Mouse (Mus musculus): ENCODE measurements around the gene Xrcc5. TPM values are rescaled to one million over a fixed set of nuclear protein-coding genes. Genes with fewer than 3 reads are reported as not detected.

Gene Xrcc5
- polyA plus RNA-seq, 1 experiment from 2014 or later = 29.7 TPM

GRCm38 (mm10) chr1:72372913-72373312 is 65.7 kb downstream of the Xrcc5 start:
- 76% methylated on average over 3 of the region's 3 CpGs for WGBS
- H3K4me2 ChIP-seq (ENCODE audit: low read depth, low read length) = no peak overlapping the region
- no peaks in the 10 kb centered on the region for H3K27me3 ChIP-seq (ENCODE audit: control insufficient read depth, insufficient read depth, low read depth, low read length)
- 0 out of 2 replicates have a peak, but pooled peaks cover 3% of the 10 kb centered on the region for H3K36me3 ChIP-seq (ENCODE audit: control insufficient read depth, insufficient read depth, low read length)
- no peak overlapping the region for H3K4me3 ChIP-seq (ENCODE audit: low read length)
- no peak for ATAC-seq (ENCODE audit: low read depth)
- no peaks in the 10 kb centered on the region for H3K4me1 ChIP-seq (replicated peaks; ENCODE audit: control insufficient read depth, insufficient read depth, low read length)
- H3K9ac ChIP-seq (ENCODE audit: low read length) = no peak overlapping the region
- no peak overlapping the region for H3K27ac ChIP-seq (ENCODE audit: low read length)
- H3K9me3 ChIP-seq (ENCODE audit: control insufficient read depth, low read length) = no peaks in the 10 kb centered on the region

- H3K27ac ChIP-seq (ENCODE audit: low read length) = no peak overlapping the region
- ATAC-seq (ENCODE audit: low read depth) = no peak
- no peak overlapping the region for H3K9ac ChIP-seq (ENCODE audit: low read length)
- no peak overlapping the region for H3K4me3 ChIP-seq (ENCODE audit: low read length)
- 86% methylated on average over 6 of the region's 6 CpGs for WGBS
- H3K36me3 ChIP-seq (ENCODE audit: control insufficient read depth, insufficient read depth, low read length) = 0 out of 2 replicates have a peak, but pooled peaks cover 3% of the 10 kb centered on the region
- H3K27me3 ChIP-seq (ENCODE audit: control insufficient read depth, insufficient read depth, low read depth, low read length) = no peaks in the 10 kb centered on the region
- H3K9me3 ChIP-seq (ENCODE audit: control insufficient read depth, low read length) = no peaks in the 10 kb centered on the region
- H3K4me2 ChIP-seq (ENCODE audit: low read depth, low read length) = no peak overlapping the region
- no peaks in the 10 kb centered on the region for H3K4me1 ChIP-seq (replicated peaks; ENCODE audit: control insufficient read depth, insufficient read depth, low read length)
These were observed 66.4 kb downstream of the Xrcc5 start for GRCm38 (mm10) chr1:72373648-72374047.

- Histone ChIP-seq H3K27ac (ENCODE audit: low read length) (no peak overlapping the region), H3K4me2 (ENCODE audit: low read depth, low read length) (no peak overlapping the region), H3K9ac (ENCODE audit: low read length) (no peak overlapping the region), H3K4me1 (replicated peaks; ENCODE audit: control insufficient read depth, insufficient read depth, low read length) (no peaks in the 10 kb centered on the region), H3K27me3 (ENCODE audit: control insufficient read depth, insufficient read depth, low read depth, low read length) (no peaks in the 10 kb centered on the region), H3K36me3 (ENCODE audit: control insufficient read depth, insufficient read depth, low read length) (0 out of 2 replicates have a peak, but pooled peaks cover 3% of the 10 kb centered on the region), H3K4me3 (ENCODE audit: low read length) (no peak overlapping the region), H3K9me3 (ENCODE audit: control insufficient read depth, low read length) (no peaks in the 10 kb centered on the region)
- no peak for ATAC-seq (ENCODE audit: low read depth)
- WGBS = 86% methylated on average over 4 of the region's 4 CpGs
These were observed 66.8 kb downstream of the Xrcc5 start for GRCm38 (mm10) chr1:72374049-72374448.

GRCm38 (mm10) chr1:72378151-72378550 is 70.9 kb downstream of the Xrcc5 start:
- H3K9me3 ChIP-seq (ENCODE audit: control insufficient read depth, low read length) = no peaks in the 10 kb centered on the region
- no peak overlapping the region for H3K27ac ChIP-seq (ENCODE audit: low read length)
- WGBS = 53% methylated on average over 4 of the region's 4 CpGs
- H3K36me3 ChIP-seq (ENCODE audit: control insufficient read depth, insufficient read depth, low read length) = no peaks in the 10 kb centered on the region
- peak; percentile 51; the same call in 1 of the 2 replicates for ATAC-seq (ENCODE audit: low read depth)
- H3K27me3 ChIP-seq (ENCODE audit: control insufficient read depth, insufficient read depth, low read depth, low read length) = no peaks in the 10 kb centered on the region
- no peak overlapping the region for H3K9ac ChIP-seq (ENCODE audit: low read length)
- H3K4me1 ChIP-seq (replicated peaks; ENCODE audit: control insufficient read depth, insufficient read depth, low read length) = no peaks in the 10 kb centered on the region
- no peak overlapping the region for H3K4me2 ChIP-seq (ENCODE audit: low read depth, low read length)
- H3K4me3 ChIP-seq (ENCODE audit: low read length) = no peak overlapping the region

- Histone ChIP-seq H3K9ac (ENCODE audit: low read length) (no peak overlapping the region), H3K36me3 (ENCODE audit: control insufficient read depth, insufficient read depth, low read length) (no peaks in the 10 kb centered on the region), H3K9me3 (ENCODE audit: control insufficient read depth, low read length) (no peaks in the 10 kb centered on the region), H3K27me3 (ENCODE audit: control insufficient read depth, insufficient read depth, low read depth, low read length) (no peaks in the 10 kb centered on the region), H3K4me2 (ENCODE audit: low read depth, low read length) (no peak overlapping the region), H3K4me3 (ENCODE audit: low read length) (no peak overlapping the region), H3K4me1 (replicated peaks; ENCODE audit: control insufficient read depth, insufficient read depth, low read length) (no peaks in the 10 kb centered on the region), H3K27ac (ENCODE audit: low read length) (no peak overlapping the region)
- no peak for ATAC-seq (ENCODE audit: low read depth)
- WGBS = 93% methylated on average over 11 of the region's 11 CpGs
These were observed 72.6 kb downstream of the Xrcc5 start for GRCm38 (mm10) chr1:72379752-72380353.

GRCm38 (mm10) chr1:72380544-72380943 is 73.3 kb downstream of the Xrcc5 start:
- Histone ChIP-seq H3K27ac (ENCODE audit: low read length) (no peak overlapping the region), H3K9ac (ENCODE audit: low read length) (no peak overlapping the region), H3K4me2 (ENCODE audit: low read depth, low read length) (no peak overlapping the region), H3K36me3 (ENCODE audit: control insufficient read depth, insufficient read depth, low read length) (no peaks in the 10 kb centered on the region), H3K9me3 (ENCODE audit: control insufficient read depth, low read length) (no peaks in the 10 kb centered on the region), H3K27me3 (ENCODE audit: control insufficient read depth, insufficient read depth, low read depth, low read length) (no peaks in the 10 kb centered on the region), H3K4me1 (replicated peaks; ENCODE audit: control insufficient read depth, insufficient read depth, low read length) (no peaks in the 10 kb centered on the region), H3K4me3 (ENCODE audit: low read length) (no peak overlapping the region)
- WGBS = 93% methylated on average over 3 of the region's 3 CpGs
- ATAC-seq (ENCODE audit: low read depth) = no peak

GRCm38 (mm10) chr1:72383056-72383455 is 75.8 kb downstream of the Xrcc5 start:
- ATAC-seq (ENCODE audit: low read depth) = peak; percentile 60; the same call in 1 of the 2 replicates
- 62% methylated on average over 7 of the region's 7 CpGs for WGBS
- no peak overlapping the region for H3K4me3 ChIP-seq (ENCODE audit: low read length)
- H3K4me2 ChIP-seq (ENCODE audit: low read depth, low read length) = no peak overlapping the region
- no peaks in the 10 kb centered on the region for H3K27me3 ChIP-seq (ENCODE audit: control insufficient read depth, insufficient read depth, low read depth, low read length)
- H3K27ac ChIP-seq (ENCODE audit: low read length) = no peak overlapping the region
- H3K36me3 ChIP-seq (ENCODE audit: control insufficient read depth, insufficient read depth, low read length) = no peaks in the 10 kb centered on the region; the same call in 1 of the 2 replicates
- no peaks in the 10 kb centered on the region for H3K4me1 ChIP-seq (replicated peaks; ENCODE audit: control insufficient read depth, insufficient read depth, low read length)
- H3K9me3 ChIP-seq (ENCODE audit: control insufficient read depth, low read length) = no peaks in the 10 kb centered on the region
- no peak overlapping the region for H3K9ac ChIP-seq (ENCODE audit: low read length)

- no peaks in the 10 kb centered on the region for H3K9me3 ChIP-seq (ENCODE audit: control insufficient read depth, low read length)
- H3K27ac ChIP-seq (ENCODE audit: low read length) = peak overlapping the region; percentile 37; the same call in 1 of the 2 replicates
- H3K4me1 ChIP-seq (replicated peaks; ENCODE audit: control insufficient read depth, insufficient read depth, low read length) = no peaks in the 10 kb centered on the region
- 76% methylated on average over 5 of the region's 5 CpGs for WGBS
- H3K4me3 ChIP-seq (ENCODE audit: low read length) = no peak overlapping the region
- no peak overlapping the region for H3K9ac ChIP-seq (ENCODE audit: low read length)
- H3K4me2 ChIP-seq (ENCODE audit: low read depth, low read length) = no peak overlapping the region
- ATAC-seq (ENCODE audit: low read depth) = peak; percentile 47; the same call in 1 of the 2 replicates
- no peaks in the 10 kb centered on the region; the same call in 1 of the 2 replicates for H3K36me3 ChIP-seq (ENCODE audit: control insufficient read depth, insufficient read depth, low read length)
- H3K27me3 ChIP-seq (ENCODE audit: control insufficient read depth, insufficient read depth, low read depth, low read length) = no peaks in the 10 kb centered on the region
These were observed 76.4 kb downstream of the Xrcc5 start for GRCm38 (mm10) chr1:72383651-72384050.

- Histone ChIP-seq H3K36me3 (ENCODE audit: control insufficient read depth, insufficient read depth, low read length) (no peaks in the 10 kb centered on the region; the same call in 1 of the 2 replicates), H3K9me3 (ENCODE audit: control insufficient read depth, low read length) (no peaks in the 10 kb centered on the region), H3K4me1 (replicated peaks; ENCODE audit: control insufficient read depth, insufficient read depth, low read length) (no peaks in the 10 kb centered on the region), H3K27ac (ENCODE audit: low read length) (no peak overlapping the region), H3K4me3 (ENCODE audit: low read length) (no peak overlapping the region), H3K27me3 (ENCODE audit: control insufficient read depth, insufficient read depth, low read depth, low read length) (no peaks in the 10 kb centered on the region), H3K4me2 (ENCODE audit: low read depth, low read length) (no peak overlapping the region), H3K9ac (ENCODE audit: low read length) (no peak overlapping the region)
- no peak for ATAC-seq (ENCODE audit: low read depth)
- 73% methylated on average over 4 of the region's 4 CpGs for WGBS
These were observed 83.2 kb downstream of the Xrcc5 start for GRCm38 (mm10) chr1:72390420-72390819.

All from lung, embryonic 16.5 days (tissue).